Mouse (Mus musculus) hindbrain, embryonic 10.5 days (tissue): ENCODE data around the gene Ms4a6b. TPM values are rescaled to one million over a fixed set of nuclear protein-coding genes. Genes with fewer than 3 reads are reported as not detected.
"Not testable (repeated sequence)": the region's sequence is repeated elsewhere in the genome, so short reads cannot be mapped to it uniquely, and the experiment has no call there.

Source experiments
- DNase-seq: peaks from one replicate; pipeline ENCODE4 v3.0.0-alpha.2; 2017; ENCODE audit warnings: low spot score
- H3K27ac ChIP-seq: fragments of 300-500 bp; sonication (generic); 2 replicates; pipeline ENCODE4 v1.5.1; 2016; ENCODE audit warnings: mild to moderate bottlenecking, moderate library complexity
- H3K27me3 ChIP-seq: fragments of 300-500 bp; sonication (generic); 2 replicates; pipeline ENCODE4 v1.6.1; 2016; ENCODE audit warnings: mild to moderate bottlenecking; ENCODE audit not compliant: poor library complexity, insufficient read depth, severe bottlenecking
- H3K36me3 ChIP-seq: fragments of 300-500 bp; sonication (generic); 2 replicates; pipeline ENCODE4 v1.6.1; 2016; ENCODE audit warnings: mild to moderate bottlenecking, moderate library complexity
- H3K4me1 ChIP-seq: fragments of 300-500 bp; sonication (generic); replicated peaks from 2 replicates; pipeline ENCODE4 v1.6.1; 2016; ENCODE audit warnings: mild to moderate bottlenecking
- H3K4me3 ChIP-seq: fragments of 300-500 bp; sonication (generic); 2 replicates; pipeline ENCODE4 v1.5.1; 2016; ENCODE audit warnings: mild to moderate bottlenecking, moderate library complexity
- H3K9me3 ChIP-seq: fragments of 300-500 bp; sonication (generic); 2 replicates; pipeline ENCODE4 v1.6.1; 2016; ENCODE audit warnings: mild to moderate bottlenecking, moderate library complexity
- WGBS: fragments of 180-500 bp; shearing (Covaris S2); methylation state at CpG from one replicate; pipeline ENCODE4 v1.1.7; 2016; 5-methylcytosine and 5-hydroxymethylcytosine counted together
- polyA plus RNA-seq: library from polyadenylated mRNA; unstranded; fragments of >200 nt; fragmentation: Nextera tagmentation; extraction: Ambion mirVana; gene quantifications from 2 replicates; pipeline ENCODE4 v1.2.1, GENCODE M21; 2016

Gene Ms4a6b
- polyA plus RNA-seq: 2.5 and 3.5 TPM in 2 replicates

DNA sequence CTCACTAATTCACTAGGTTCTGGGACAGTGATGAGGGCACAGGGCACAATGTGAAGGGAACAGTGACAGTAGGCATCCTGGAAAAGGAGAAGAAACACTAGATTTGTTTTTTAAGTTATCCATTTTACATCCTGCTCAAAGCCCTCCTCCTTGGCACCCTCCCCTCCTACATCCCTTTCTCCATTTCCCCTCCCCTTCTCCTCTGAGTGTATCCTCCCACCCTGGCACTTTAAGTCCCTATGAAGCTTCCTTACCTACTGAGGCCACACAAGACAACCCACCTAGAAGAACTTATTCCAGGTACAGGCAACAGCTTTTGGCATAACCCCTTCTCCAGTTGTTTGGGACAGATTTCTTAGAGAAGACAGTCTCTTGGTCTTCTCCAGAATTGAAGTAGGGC lies at the start of gene Ms4a6b:
Gene Ms4a6b (plus strand): TSS at position 267 of the 400 bp plus-strand sequence.
- H3K4me3 ChIP-seq: no peak within 1 kb of the TSS
- H3K27ac ChIP-seq: no peak within 1 kb of the TSS
- H3K9me3 ChIP-seq: no peaks in the 10 kb centered on the region
- no peaks in the 10 kb centered on the region for H3K27me3 ChIP-seq
- no peaks in the 10 kb centered on the region for H3K36me3 ChIP-seq
- no peak for DNase-seq
- no peaks in the 10 kb centered on the region for H3K4me1 ChIP-seq

GRCm38 (mm10) chr19:11468361-11468760 lies 48.0 kb upstream of the Ms4a6b start:
- not testable (repeated sequence) for H3K27me3 ChIP-seq, H3K9me3 ChIP-seq, H3K4me3 ChIP-seq, H3K4me1 ChIP-seq, DNase-seq, H3K36me3 ChIP-seq, H3K27ac ChIP-seq
- WGBS: 58% methylated on average over 1 of the region's 1 CpGs

- not testable (repeated sequence) for H3K27me3 ChIP-seq, H3K4me1 ChIP-seq, H3K27ac ChIP-seq, H3K36me3 ChIP-seq, H3K9me3 ChIP-seq, DNase-seq, H3K4me3 ChIP-seq
- 83% methylated on average over 4 of the region's 4 CpGs for WGBS
These were observed 47.1 kb upstream of the Ms4a6b start, which contains the start of gene Ms4a6c for GRCm38 (mm10) chr19:11469215-11469614. Ms4a6c (plus strand) TSS chr19:11469366.

GRCm38 (mm10) chr19:11479714-11480113 lies 36.6 kb upstream of the Ms4a6b start:
- H3K27me3 ChIP-seq: no peaks in the 10 kb centered on the region
- no peaks in the 10 kb centered on the region for H3K4me1 ChIP-seq
- 76% methylated on average over 2 of the region's 2 CpGs for WGBS
- DNase-seq: no peak
- no peaks in the 10 kb centered on the region for H3K36me3 ChIP-seq
- H3K4me3 ChIP-seq: no peak overlapping the region
- H3K27ac ChIP-seq: no peak overlapping the region
- H3K9me3 ChIP-seq: no peaks in the 10 kb centered on the region

GRCm38 (mm10) chr19:11482684-11483083 lies 33.6 kb upstream of the Ms4a6b start:
- no peak overlapping the region for H3K27ac ChIP-seq
- WGBS: 89% methylated on average over 2 of the region's 2 CpGs
- no peak for DNase-seq
- no peaks in the 10 kb centered on the region for H3K27me3 ChIP-seq
- H3K36me3 ChIP-seq: no peaks in the 10 kb centered on the region
- no peaks in the 10 kb centered on the region for H3K9me3 ChIP-seq
- no peaks in the 10 kb centered on the region for H3K4me1 ChIP-seq
- no peak overlapping the region for H3K4me3 ChIP-seq

GRCm38 (mm10) chr19:11483941-11484340 lies 32.4 kb upstream of the Ms4a6b start:
- H3K4me1 ChIP-seq: no peaks in the 10 kb centered on the region
- H3K27me3 ChIP-seq: no peaks in the 10 kb centered on the region
- no peaks in the 10 kb centered on the region for H3K9me3 ChIP-seq
- H3K36me3 ChIP-seq: no peaks in the 10 kb centered on the region
- no peak overlapping the region for H3K4me3 ChIP-seq
- DNase-seq: no peak
- H3K27ac ChIP-seq: no peak overlapping the region
- WGBS: 83% methylated on average over 4 of the region's 4 CpGs

- Histone ChIP-seq H3K27ac (no peak overlapping the region), H3K36me3 (no peaks in the 10 kb centered on the region), H3K9me3 (no peaks in the 10 kb centered on the region), H3K4me1 (no peaks in the 10 kb centered on the region), H3K27me3 (no peaks in the 10 kb centered on the region), H3K4me3 (no peak overlapping the region)
- no peak for DNase-seq
- whole genome bisulfite sequencing: 83% methylated on average over 3 of the region's 3 CpGs
These were observed 31.9 kb upstream of the Ms4a6b start for GRCm38 (mm10) chr19:11484388-11484787.

GRCm38 (mm10) chr19:11485266-11485665 lies 31.0 kb upstream of the Ms4a6b start:
- H3K9me3 ChIP-seq: no peaks in the 10 kb centered on the region
- H3K27ac ChIP-seq: no peak overlapping the region
- no peak overlapping the region for H3K4me3 ChIP-seq
- H3K4me1 ChIP-seq: no peaks in the 10 kb centered on the region
- DNase-seq: no peak
- WGBS: 89% methylated on average over 3 of the region's 3 CpGs
- H3K36me3 ChIP-seq: no peaks in the 10 kb centered on the region
- no peaks in the 10 kb centered on the region for H3K27me3 ChIP-seq

- Histone ChIP-seq H3K9me3 (no peaks in the 10 kb centered on the region), H3K27ac (no peak within 1 kb of the TSS), H3K36me3 (no peaks in the 10 kb centered on the region), H3K4me1 (no peaks in the 10 kb centered on the region), H3K27me3 (no peaks in the 10 kb centered on the region), H3K4me3 (no peak within 1 kb of the TSS)
- WGBS: 87% methylated on average over 2 of the region's 2 CpGs
- DNase-seq: no peak
These were observed 30.6 kb upstream of the Ms4a6b start, which contains the start of gene Gm8369 for GRCm38 (mm10) chr19:11485746-11486145. Gm8369 (plus strand) TSS chr19:11485938.

DNA sequence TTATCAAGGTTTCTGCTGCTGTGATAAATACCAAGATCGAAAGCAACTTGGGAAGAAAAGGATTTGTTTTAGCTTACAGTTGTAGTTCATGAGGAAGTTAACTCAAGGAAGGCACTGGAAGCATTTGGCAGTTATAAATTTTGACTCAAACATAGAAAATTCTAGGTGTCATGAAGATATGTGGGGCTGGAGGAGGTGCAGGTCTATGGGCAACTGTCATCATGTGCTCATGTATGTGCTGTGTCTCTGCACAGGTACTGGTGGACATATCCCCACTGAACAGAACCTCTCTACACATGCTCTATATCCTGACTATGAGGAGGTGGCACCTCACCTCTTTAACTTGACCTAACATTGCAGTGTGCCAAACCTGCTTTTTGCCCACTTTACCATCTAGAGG lies 29.7 kb upstream of the Ms4a6b start:
- no peak for DNase-seq

DNA sequence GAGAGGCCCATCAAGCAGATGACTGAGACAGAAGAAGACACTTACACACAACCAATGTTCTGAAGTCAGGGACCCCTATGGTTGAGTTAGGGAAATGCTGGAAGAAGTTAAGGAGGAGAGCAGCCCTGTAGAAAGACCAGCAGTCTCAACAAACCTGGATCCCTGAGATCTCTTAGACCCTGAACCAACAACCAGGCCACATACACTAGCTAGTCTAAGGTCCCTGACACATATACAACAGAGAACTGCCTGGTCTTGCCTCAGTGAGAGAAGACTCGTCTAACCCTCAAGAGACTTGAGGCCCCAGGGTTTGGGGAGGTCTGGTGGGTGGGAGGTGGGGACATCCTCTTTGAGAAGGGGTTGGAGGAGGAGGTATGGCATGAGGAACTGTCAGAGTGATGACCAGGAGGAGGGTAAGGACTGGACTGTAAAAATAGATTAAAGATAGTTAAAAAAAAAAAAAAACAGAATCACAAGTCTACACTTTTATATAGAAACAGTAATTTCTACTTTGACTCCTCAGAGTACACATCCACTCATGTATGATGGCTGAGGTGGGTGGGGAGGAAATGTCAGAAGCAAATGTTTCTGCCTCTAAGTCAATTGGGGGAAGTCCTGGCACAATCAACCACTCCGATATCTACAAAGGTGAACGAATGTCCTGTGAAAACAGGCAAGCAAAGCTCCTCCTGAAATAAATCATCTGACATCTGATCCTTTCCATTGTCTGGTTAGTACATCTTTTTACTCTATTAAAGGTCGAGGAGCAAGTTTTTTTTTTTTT lies 24.7 kb upstream of the Ms4a6b start:
- DNase-seq: no peak
- H3K9me3 ChIP-seq: no peaks in the 10 kb centered on the region
- no peaks in the 10 kb centered on the region for H3K36me3 ChIP-seq
- 78% methylated on average over 4 of the region's 4 CpGs for WGBS
- no peak overlapping the region for H3K4me3 ChIP-seq
- H3K4me1 ChIP-seq: no peaks in the 10 kb centered on the region
- no peak overlapping the region for H3K27ac ChIP-seq
- H3K27me3 ChIP-seq: no peaks in the 10 kb centered on the region

More for the DNA sequence above, 29.7 kb upstream of the Ms4a6b start:
- WGBS: 94% methylated on average over 1 of the region's 1 CpGs
- no peaks in the 10 kb centered on the region for H3K27me3 ChIP-seq
- H3K9me3 ChIP-seq: no peaks in the 10 kb centered on the region
- no peaks in the 10 kb centered on the region for H3K36me3 ChIP-seq
- no peak overlapping the region for H3K27ac ChIP-seq
- no peaks in the 10 kb centered on the region for H3K4me1 ChIP-seq
- H3K4me3 ChIP-seq: no peak overlapping the region

DNA sequence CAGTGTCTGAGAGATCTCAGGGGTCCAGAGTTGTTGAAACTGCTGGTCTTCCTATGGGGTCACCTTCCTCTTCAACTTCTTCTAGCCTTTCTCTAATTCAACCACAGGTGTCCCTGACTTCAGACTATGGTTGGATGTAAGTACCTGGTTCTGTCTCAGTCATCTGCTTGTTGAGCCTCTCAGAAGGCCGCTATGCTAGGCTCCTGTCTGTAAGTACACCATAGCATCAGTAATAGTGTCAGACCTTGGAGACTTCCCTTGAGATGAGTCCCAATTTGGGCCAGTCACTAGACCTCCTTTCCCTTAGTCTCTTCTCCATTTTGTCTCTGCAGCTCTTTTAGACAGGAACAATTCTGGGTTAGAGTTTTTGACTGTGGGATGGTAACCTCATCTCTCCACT lies 23.6 kb upstream of the Ms4a6b start:
- Histone ChIP-seq H3K4me1 (no peaks in the 10 kb centered on the region), H3K9me3 (no peaks in the 10 kb centered on the region), H3K36me3 (no peaks in the 10 kb centered on the region), H3K27me3 (no peaks in the 10 kb centered on the region), H3K4me3 (no peak overlapping the region), H3K27ac (no peak overlapping the region)
- WGBS: 79% methylated on average over 1 of the region's 1 CpGs
- DNase-seq: no peak

GRCm38 (mm10) chr19:11494519-11494918 lies 21.8 kb upstream of the Ms4a6b start:
- no peaks in the 10 kb centered on the region for H3K36me3 ChIP-seq
- DNase-seq: no peak
- no peak overlapping the region for H3K27ac ChIP-seq
- no peaks in the 10 kb centered on the region for H3K9me3 ChIP-seq
- H3K27me3 ChIP-seq: no peaks in the 10 kb centered on the region
- H3K4me1 ChIP-seq: no peaks in the 10 kb centered on the region
- WGBS: 83% methylated on average over 3 of the region's 3 CpGs
- H3K4me3 ChIP-seq: no peak overlapping the region
